Mouse (Mus musculus) limb, embryonic 15.5 days (tissue): Measurements from ENCODE around the gene Gosr2. TPM values are rescaled to one million over a fixed set of nuclear protein-coding genes. Genes with fewer than 3 reads are reported as not detected.

Experiments used
- ATAC-seq: fragments of 200-750 bp; cut with Nextera tagmentation; 2 replicates; pipeline ENCODE4 v1.8.0; 2017; ENCODE audit warnings: low read depth, moderate TSS enrichment; ENCODE audit not compliant: insufficient number of reproducible peaks, low FRiP score, low TSS enrichment
- H3K27ac ChIP-seq: fragments of 300-500 bp; sonication (generic); 2 replicates; pipeline ENCODE4 v1.5.1; 2015; ENCODE audit warnings: moderate library complexity, mild to moderate bottlenecking, inconsistent platforms
- H3K27me3 ChIP-seq: fragments of 300-500 bp; sonication (generic); 2 replicates; pipeline ENCODE4 v1.6.1; 2015; ENCODE audit warnings: inconsistent platforms
- H3K36me3 ChIP-seq: fragments of 300-500 bp; sonication (generic); 2 replicates; pipeline ENCODE4 v1.6.1; 2015; ENCODE audit warnings: inconsistent platforms
- H3K4me1 ChIP-seq: fragments of 300-500 bp; sonication (generic); 2 replicates; pipeline ENCODE4 v1.6.1; 2015; ENCODE audit warnings: inconsistent platforms
- H3K4me2 ChIP-seq: fragments of 300-500 bp; sonication (generic); 2 replicates; pipeline ENCODE4 v1.6.1; 2015; ENCODE audit warnings: mild to moderate bottlenecking, inconsistent platforms
- H3K4me3 ChIP-seq: fragments of 300-500 bp; sonication (generic); 2 replicates; pipeline ENCODE4 v1.5.1; 2015; ENCODE audit warnings: mild to moderate bottlenecking, inconsistent platforms
- H3K9ac ChIP-seq: fragments of 300-500 bp; sonication (generic); 2 replicates; pipeline ENCODE4 v1.6.1; 2015; ENCODE audit warnings: inconsistent platforms
- H3K9me3 ChIP-seq: fragments of 300-500 bp; sonication (generic); 2 replicates; pipeline ENCODE4 v1.6.1; 2016; ENCODE audit warnings: inconsistent platforms
- WGBS: fragments of 180-500 bp; shearing (Covaris S2); methylation state at CpG from one replicate; pipeline ENCODE4 v1.1.7; 2015; 5-methylcytosine and 5-hydroxymethylcytosine counted together
- polyA plus RNA-seq: library from polyadenylated mRNA; unstranded; fragments of >200 nt; fragmentation: Nextera tagmentation; extraction: Ambion mirVana; gene quantifications from 2 replicates; pipeline ENCODE4 v1.2.1, GENCODE M21; 2015

The Gosr2 gene
- polyA plus RNA-seq, 1 experiment from 2014 or later, result 101 TPM

DNA sequence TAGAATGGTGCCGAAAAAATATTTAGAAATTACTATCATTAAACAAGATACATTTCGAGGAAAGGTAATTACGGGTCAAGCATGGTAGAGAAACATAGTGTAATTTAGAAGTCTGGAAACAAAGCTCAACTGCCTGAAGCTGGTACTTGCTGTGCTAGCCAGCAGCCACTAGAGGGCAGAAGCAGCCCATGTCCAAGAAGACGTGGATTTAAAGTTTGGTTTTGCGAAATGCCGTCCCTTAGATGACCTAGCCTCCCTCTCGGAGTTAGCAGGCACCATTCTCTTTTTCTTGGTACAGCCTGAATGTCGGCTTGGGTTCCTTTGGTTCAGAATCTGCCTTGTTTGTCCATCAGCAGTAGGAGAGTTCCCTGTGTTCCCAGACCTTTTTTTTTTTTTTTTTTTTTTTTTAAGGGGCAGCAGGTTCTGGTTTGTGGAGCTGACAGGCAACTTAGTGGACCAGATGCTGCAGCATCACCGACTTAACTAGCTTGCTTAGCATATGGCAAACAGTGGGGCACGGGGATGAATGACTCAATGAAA lies 58.2 kb downstream of the Gosr2 start:
- Histone ChIP-seq H3K4me3 (no peak overlapping the region), H3K4me2 (no peak overlapping the region), H3K27ac (no peak overlapping the region), H3K4me1 (no peaks in the 10 kb centered on the region), H3K27me3 (peaks cover 21% of the 10 kb centered on the region), H3K9ac (no peak overlapping the region), H3K9me3 (no peaks in the 10 kb centered on the region), H3K36me3 (no peaks in the 10 kb centered on the region)
- 2% methylated on average over 10 of the region's 10 CpGs for WGBS
- no peak for ATAC-seq

DNA sequence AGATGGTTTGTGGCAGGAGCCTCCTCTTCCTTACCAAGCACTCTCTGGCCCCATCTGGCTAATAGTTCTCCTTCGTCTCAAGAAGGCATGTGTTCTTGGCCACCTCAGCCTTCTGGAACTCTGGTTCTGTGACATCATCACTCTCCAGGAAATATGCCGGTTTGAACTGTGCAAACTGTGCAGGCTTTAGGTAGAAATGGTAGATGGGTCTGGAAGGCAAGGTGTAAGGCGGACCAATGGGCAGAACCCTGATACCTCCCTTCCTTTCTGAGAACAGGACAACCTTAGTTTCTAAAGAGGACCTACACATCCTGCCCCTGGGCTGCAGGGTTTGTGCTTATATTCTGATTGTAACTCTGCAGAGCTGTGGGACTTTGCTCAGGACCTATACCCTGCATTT lies 58.9 kb downstream of the Gosr2 start, which contains the start of gene Lyzl6:
TSS of gene Lyzl6 (minus strand) at position 101 of the 400 bp plus-strand sequence.
- no peak within 1 kb of the TSS for H3K4me3 ChIP-seq
- no peak for ATAC-seq
- peaks cover 21% of the 10 kb centered on the region for H3K27me3 ChIP-seq
- H3K9me3 ChIP-seq, result no peaks in the 10 kb centered on the region
- H3K36me3 ChIP-seq, result no peaks in the 10 kb centered on the region
- 73% methylated on average over 3 of the region's 3 CpGs for WGBS
- no peaks in the 10 kb centered on the region for H3K4me1 ChIP-seq
- no peak within 1 kb of the TSS for H3K9ac ChIP-seq
- no peak within 1 kb of the TSS for H3K27ac ChIP-seq
- H3K4me2 ChIP-seq, result no peak within 1 kb of the TSS

DNA sequence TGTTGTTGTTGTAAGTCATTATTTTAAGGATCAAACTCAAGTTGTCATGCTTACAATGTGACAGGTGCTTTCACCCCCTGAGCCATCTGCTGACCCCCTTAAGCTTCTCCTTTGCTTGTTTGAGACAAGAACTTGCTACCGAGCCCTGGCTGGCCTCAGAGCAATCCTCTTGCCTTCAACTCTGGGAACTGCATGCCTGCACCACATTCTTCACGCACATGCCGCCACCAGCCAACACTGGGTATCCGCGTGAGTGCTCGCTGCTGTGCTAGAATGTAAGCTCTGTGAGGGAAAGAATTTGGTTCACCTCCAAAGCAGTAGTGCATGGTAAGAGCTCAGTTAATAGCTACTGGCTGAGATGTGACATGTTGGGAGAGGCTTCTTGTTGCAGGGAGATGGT lies 61.4 kb downstream of the Gosr2 start:
- WGBS, result 71% methylated on average over 6 of the region's 6 CpGs
- H3K27ac ChIP-seq, result no peak overlapping the region
- no peak overlapping the region for H3K9ac ChIP-seq
- H3K27me3 ChIP-seq, result peaks cover 19% of the 10 kb centered on the region
- no peaks in the 10 kb centered on the region for H3K36me3 ChIP-seq
- no peak for ATAC-seq
- H3K4me3 ChIP-seq, result no peak overlapping the region
- H3K9me3 ChIP-seq, result no peaks in the 10 kb centered on the region
- H3K4me2 ChIP-seq, result no peak overlapping the region
- no peaks in the 10 kb centered on the region for H3K4me1 ChIP-seq

DNA sequence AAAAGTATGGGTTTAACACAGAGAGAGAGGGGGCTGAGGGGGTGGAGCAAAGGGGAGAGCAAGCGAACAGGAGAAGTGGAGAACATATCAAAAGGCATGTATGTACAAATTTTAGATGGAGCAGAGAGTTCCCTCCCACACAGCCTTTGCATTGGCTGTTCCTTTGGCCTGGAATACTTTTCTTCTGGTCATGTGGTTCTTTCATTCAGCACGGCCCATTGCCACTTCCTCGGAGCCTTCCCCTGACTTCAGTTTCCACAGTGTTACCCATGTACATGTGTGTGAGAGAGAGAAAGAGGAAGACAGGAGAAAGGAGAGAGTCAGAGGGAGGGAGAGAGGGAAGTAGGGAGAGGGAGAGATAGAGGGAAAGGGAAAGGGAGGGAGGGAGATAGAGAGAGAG lies 62.2 kb downstream of the Gosr2 start:
- Histone ChIP-seq H3K4me1 (no peaks in the 10 kb centered on the region), H3K9me3 (no peaks in the 10 kb centered on the region), H3K27ac (no peak overlapping the region), H3K9ac (no peak overlapping the region), H3K4me3 (no peak overlapping the region), H3K36me3 (no peaks in the 10 kb centered on the region), H3K4me2 (no peak overlapping the region), H3K27me3 (peaks cover 17% of the 10 kb centered on the region)
- ATAC-seq, result no peak
- WGBS, result 74% methylated on average over 3 of the region's 3 CpGs

DNA sequence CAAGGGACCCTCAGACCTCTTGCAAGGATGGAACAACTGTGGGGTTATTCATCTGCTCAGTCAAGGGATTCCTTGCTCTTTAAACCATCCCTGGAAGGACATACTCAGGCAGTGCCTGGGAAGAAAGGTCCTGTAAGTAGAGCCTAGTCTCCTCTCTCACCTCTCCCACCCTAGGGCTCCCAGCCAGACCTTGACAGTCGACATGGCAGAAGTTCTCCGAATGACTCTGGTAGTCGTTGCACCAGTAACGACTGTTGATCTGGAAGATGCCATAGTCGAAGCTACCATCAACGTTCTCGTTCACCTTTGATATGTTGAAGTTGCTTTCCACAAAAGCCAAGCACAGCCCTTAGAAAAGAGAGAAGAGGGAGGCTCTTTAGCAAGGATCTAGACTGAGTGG lies 62.9 kb downstream of the Gosr2 start:
- Histone ChIP-seq H3K27me3 (peaks cover 12% of the 10 kb centered on the region), H3K9ac (no peak overlapping the region), H3K4me3 (no peak overlapping the region), H3K4me2 (no peak overlapping the region), H3K27ac (no peak overlapping the region), H3K36me3 (no peaks in the 10 kb centered on the region), H3K9me3 (no peaks in the 10 kb centered on the region), H3K4me1 (no peaks in the 10 kb centered on the region)
- WGBS, result 81% methylated on average over 7 of the region's 7 CpGs
- ATAC-seq, result no peak

DNA sequence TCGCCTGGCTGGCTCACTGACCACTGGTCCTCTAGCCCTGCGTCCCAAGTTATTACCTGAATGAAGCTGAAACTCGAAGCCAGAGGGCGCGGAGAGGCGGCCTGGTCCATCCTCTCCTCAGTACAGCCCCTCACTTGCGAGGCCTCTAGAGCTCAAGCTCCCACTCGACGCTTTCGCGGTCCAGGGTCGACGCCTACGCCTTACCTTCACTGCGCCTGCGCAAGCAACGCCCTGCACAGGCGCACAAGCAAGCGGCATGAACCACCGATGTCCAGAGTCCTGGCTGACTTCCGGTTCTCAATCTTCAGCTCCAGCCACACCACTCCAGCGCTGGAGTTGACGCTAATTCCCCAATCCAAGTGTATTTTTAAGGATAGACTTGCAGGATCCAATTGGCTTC lies 70.2 kb downstream of the Gosr2 start:
- Histone ChIP-seq H3K4me3 (no peak overlapping the region), H3K9me3 (no peaks in the 10 kb centered on the region), H3K27me3 (peaks cover 2% of the 10 kb centered on the region; the same call in 1 of the 2 replicates), H3K36me3 (no peaks in the 10 kb centered on the region), H3K9ac (no peak overlapping the region), H3K4me2 (no peak overlapping the region), H3K4me1 (no peaks in the 10 kb centered on the region), H3K27ac (no peak overlapping the region)
- WGBS, result 80% methylated on average over 23 of the region's 23 CpGs
- no peak for ATAC-seq

Other genes starting within 250 kb of the Gosr2 start
- gene Lrrc37a, start 193.3 kb downstream of the Gosr2 start, polyA plus RNA-seq, result not detected in 2 replicates
- not detected in 2 replicates for gene Gm884, start 76.8 kb downstream of the Gosr2 start, polyA plus RNA-seq
- not detected in 2 replicates for gene Lyzl6, start 59.0 kb downstream of the Gosr2 start, polyA plus RNA-seq
- 0.14 TPM in 1 of 2 replicates, not detected in the other for gene Rprml, start 48.3 kb downstream of the Gosr2 start, polyA plus RNA-seq
- gene Wnt9b, start 51.9 kb upstream of the Gosr2 start, polyA plus RNA-seq, result 0.51 and 0.76 TPM in 2 replicates
- gene Wnt3, start 76.3 kb upstream of the Gosr2 start, polyA plus RNA-seq, result 19.7 and 22.6 TPM in 2 replicates